Mouse (Mus musculus): Measurements from ENCODE around the gene Cab39. TPM values are rescaled to one million over a fixed set of nuclear protein-coding genes. Genes with fewer than 3 reads are reported as not detected.

Cab39 gene
- polyA plus RNA-seq (2015; fragmentation: Nextera tagmentation; extraction: Ambion mirVana): 42.3 and 47.9 TPM in 2 replicates

- no peaks in the 10 kb centered on the region for H3K9me3 ChIP-seq (ENCODE audit: control insufficient read depth, low read length)
- peak; percentile 98 for ATAC-seq
- under 1% methylated on average over 103 of the region's 118 CpGs for WGBS
- peak within 1 kb of the TSS; percentile 59 for H3K4me2 ChIP-seq (ENCODE audit: low read length)
- H3K4me3 ChIP-seq (ENCODE audit: low read length): peak within 1 kb of the TSS; percentile 63
- no peaks in the 10 kb centered on the region for H3K27me3 ChIP-seq (replicated peaks; ENCODE audit: control insufficient read depth, insufficient read depth, low read length)
- H3K4me1 ChIP-seq (ENCODE audit: control insufficient read depth, insufficient read depth, low read depth, low read length): peaks cover 11% of the 10 kb centered on the region
- H3K36me3 ChIP-seq (ENCODE audit: control insufficient read depth, insufficient read depth, low read length): no peaks in the 10 kb centered on the region
- peak within 1 kb of the TSS; percentile 91 for H3K27ac ChIP-seq (ENCODE audit: low read depth, low read length)
- H3K9ac ChIP-seq (ENCODE audit: low read depth, low read length): peak within 1 kb of the TSS; percentile 82
Observed at GRCm38 (mm10) chr1:85793208-85794105, at the start of gene Cab39. TSS of gene Cab39 (plus strand) at chr1:85793441.

- no peaks in the 10 kb centered on the region for H3K36me3 ChIP-seq (ENCODE audit: control insufficient read depth, insufficient read depth, low read length)
- H3K9me3 ChIP-seq (ENCODE audit: control insufficient read depth, low read length): no peaks in the 10 kb centered on the region
- no peak overlapping the region for H3K9ac ChIP-seq (ENCODE audit: low read depth, low read length)
- H3K4me1 ChIP-seq (ENCODE audit: control insufficient read depth, insufficient read depth, low read depth, low read length): peaks cover 4% of the 10 kb centered on the region
- H3K27ac ChIP-seq (ENCODE audit: low read depth, low read length): no peak overlapping the region
- H3K27me3 ChIP-seq (replicated peaks; ENCODE audit: control insufficient read depth, insufficient read depth, low read length): no peaks in the 10 kb centered on the region
- ATAC-seq: no peak
- no peak overlapping the region for H3K4me2 ChIP-seq (ENCODE audit: low read length)
- H3K4me3 ChIP-seq (ENCODE audit: low read length): no peak overlapping the region
- 92% methylated on average over 3 of the region's 3 CpGs for WGBS
Observed at GRCm38 (mm10) chr1:85744539-85744938, 48.7 kb upstream of the Cab39 start.

DNA sequence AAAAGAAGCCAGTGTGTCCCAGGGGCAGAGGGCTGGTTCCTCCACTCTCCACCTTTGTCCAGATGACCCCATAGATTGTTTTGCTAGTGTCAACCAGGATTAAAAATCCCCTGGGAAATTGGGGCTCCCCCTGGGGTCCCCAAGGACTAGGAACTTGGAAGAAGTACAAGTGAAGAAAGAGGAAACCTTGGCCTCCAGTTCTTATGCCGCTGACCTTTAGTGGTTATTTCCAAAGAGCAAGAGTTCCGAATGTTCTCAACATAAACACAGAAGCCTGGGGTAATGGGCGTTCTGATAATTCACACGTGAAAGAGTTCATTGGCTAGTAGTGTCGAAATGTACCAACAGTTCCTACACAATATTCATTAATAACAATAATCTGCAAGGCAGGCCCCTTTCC, 46.7 kb upstream of the Cab39 start:
- no peak overlapping the region for H3K27ac ChIP-seq (ENCODE audit: low read depth, low read length)
- no peak overlapping the region for H3K4me3 ChIP-seq (ENCODE audit: low read length)
- H3K27me3 ChIP-seq (replicated peaks; ENCODE audit: control insufficient read depth, insufficient read depth, low read length): no peaks in the 10 kb centered on the region
- no peak for ATAC-seq
- H3K9me3 ChIP-seq (ENCODE audit: control insufficient read depth, low read length): no peaks in the 10 kb centered on the region
- H3K9ac ChIP-seq (ENCODE audit: low read depth, low read length): no peak overlapping the region
- 90% methylated on average over 5 of the region's 5 CpGs for WGBS
- peaks cover 4% of the 10 kb centered on the region for H3K4me1 ChIP-seq (ENCODE audit: control insufficient read depth, insufficient read depth, low read depth, low read length)
- H3K4me2 ChIP-seq (ENCODE audit: low read length): no peak overlapping the region
- no peaks in the 10 kb centered on the region for H3K36me3 ChIP-seq (ENCODE audit: control insufficient read depth, insufficient read depth, low read length)

- WGBS: 54% methylated on average over 2 of the region's 2 CpGs
- no peak overlapping the region for H3K27ac ChIP-seq (ENCODE audit: low read depth, low read length)
- no peak for ATAC-seq
- no peaks in the 10 kb centered on the region for H3K36me3 ChIP-seq (ENCODE audit: control insufficient read depth, insufficient read depth, low read length)
- H3K4me1 ChIP-seq (ENCODE audit: control insufficient read depth, insufficient read depth, low read depth, low read length): no peaks in the 10 kb centered on the region
- no peak overlapping the region for H3K4me3 ChIP-seq (ENCODE audit: low read length)
- H3K4me2 ChIP-seq (ENCODE audit: low read length): no peak overlapping the region
- H3K9ac ChIP-seq (ENCODE audit: low read depth, low read length): no peak overlapping the region
- no peaks in the 10 kb centered on the region for H3K27me3 ChIP-seq (replicated peaks; ENCODE audit: control insufficient read depth, insufficient read depth, low read length)
- no peaks in the 10 kb centered on the region for H3K9me3 ChIP-seq (ENCODE audit: control insufficient read depth, low read length)
Observed at GRCm38 (mm10) chr1:85749829-85750228, 43.4 kb upstream of the Cab39 start.

- Histone ChIP-seq H3K4me2 (ENCODE audit: low read length) (no peak overlapping the region), H3K36me3 (ENCODE audit: control insufficient read depth, insufficient read depth, low read length) (no peaks in the 10 kb centered on the region), H3K9me3 (ENCODE audit: control insufficient read depth, low read length) (no peaks in the 10 kb centered on the region), H3K4me1 (ENCODE audit: control insufficient read depth, insufficient read depth, low read depth, low read length) (no peaks in the 10 kb centered on the region), H3K9ac (ENCODE audit: low read depth, low read length) (no peak overlapping the region), H3K27me3 (replicated peaks; ENCODE audit: control insufficient read depth, insufficient read depth, low read length) (no peaks in the 10 kb centered on the region), H3K4me3 (ENCODE audit: low read length) (no peak overlapping the region), H3K27ac (ENCODE audit: low read depth, low read length) (no peak overlapping the region)
- WGBS: 86% methylated on average over 4 of the region's 4 CpGs
- no peak for ATAC-seq
Observed at GRCm38 (mm10) chr1:85750650-85751049, 42.6 kb upstream of the Cab39 start.

DNA sequence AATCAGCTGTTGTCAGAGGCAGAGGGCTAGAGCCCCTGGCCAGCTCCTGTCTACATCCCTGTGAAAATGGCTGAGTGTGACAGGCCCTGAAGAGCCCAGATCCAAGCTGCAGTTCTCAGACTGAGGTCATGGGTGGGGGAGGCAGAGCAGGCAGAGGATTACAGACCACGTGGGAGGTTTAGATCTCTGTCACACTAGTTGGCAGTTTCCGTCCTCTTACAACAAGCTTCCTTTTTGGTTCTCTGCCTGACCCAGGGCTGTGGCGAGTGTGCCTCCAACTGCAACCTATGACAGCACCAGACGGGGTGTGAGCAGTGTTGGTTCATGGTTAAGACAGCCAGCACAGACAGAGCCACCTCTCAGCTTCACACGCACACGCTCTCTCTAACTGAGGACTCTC, 41.7 kb upstream of the Cab39 start:
- H3K4me1 ChIP-seq (ENCODE audit: control insufficient read depth, insufficient read depth, low read depth, low read length): no peaks in the 10 kb centered on the region
- WGBS: 65% methylated on average over 6 of the region's 6 CpGs
- ATAC-seq: peak; percentile 56; the same call in 1 of the 2 replicates
- no peak overlapping the region for H3K4me3 ChIP-seq (ENCODE audit: low read length)
- no peaks in the 10 kb centered on the region for H3K9me3 ChIP-seq (ENCODE audit: control insufficient read depth, low read length)
- H3K36me3 ChIP-seq (ENCODE audit: control insufficient read depth, insufficient read depth, low read length): no peaks in the 10 kb centered on the region
- H3K9ac ChIP-seq (ENCODE audit: low read depth, low read length): no peak overlapping the region
- H3K27ac ChIP-seq (ENCODE audit: low read depth, low read length): no peak overlapping the region
- H3K4me2 ChIP-seq (ENCODE audit: low read length): no peak overlapping the region
- no peaks in the 10 kb centered on the region for H3K27me3 ChIP-seq (replicated peaks; ENCODE audit: control insufficient read depth, insufficient read depth, low read length)

DNA sequence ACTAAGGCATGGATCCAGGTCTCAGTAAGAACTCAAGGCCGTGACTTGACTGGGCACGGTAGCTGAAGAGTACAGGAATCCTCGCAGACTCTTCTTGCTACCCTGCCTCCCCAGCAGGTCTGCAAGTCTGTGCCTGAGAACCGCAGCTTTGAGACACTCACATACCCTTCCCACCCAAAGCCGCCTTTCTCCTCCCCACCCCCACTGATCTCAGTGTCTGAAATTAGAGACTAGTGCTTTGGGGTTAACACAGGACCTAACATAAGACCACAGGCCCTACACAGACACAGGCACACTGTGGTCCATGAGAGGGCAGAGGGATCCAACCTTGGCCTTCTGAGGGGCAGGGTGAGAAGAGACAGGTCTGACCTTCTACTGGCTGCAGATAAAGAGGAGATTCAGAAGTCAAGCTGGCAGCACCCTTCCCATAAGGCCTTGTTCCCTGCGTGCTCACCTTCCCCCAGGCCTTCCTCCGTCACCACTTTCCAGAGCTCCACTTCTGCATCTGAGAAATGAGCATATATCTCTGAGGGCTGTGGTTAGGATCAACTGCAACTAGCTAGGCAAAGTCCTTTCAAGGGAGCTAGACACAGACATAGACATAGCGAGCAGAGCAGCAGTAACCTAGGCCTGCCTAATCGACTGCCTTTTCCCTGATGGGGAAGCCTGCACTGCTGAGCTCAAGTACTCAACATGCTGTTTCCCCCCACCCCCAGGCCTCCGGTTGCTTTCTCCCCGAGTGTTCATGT, 41.1 kb upstream of the Cab39 start:
- H3K4me2 ChIP-seq (ENCODE audit: low read length): no peak overlapping the region
- no peaks in the 10 kb centered on the region for H3K36me3 ChIP-seq (ENCODE audit: control insufficient read depth, insufficient read depth, low read length)
- no peak overlapping the region for H3K4me3 ChIP-seq (ENCODE audit: low read length)
- H3K4me1 ChIP-seq (ENCODE audit: control insufficient read depth, insufficient read depth, low read depth, low read length): no peaks in the 10 kb centered on the region
- WGBS: 86% methylated on average over 11 of the region's 11 CpGs
- no peak for ATAC-seq
- no peaks in the 10 kb centered on the region for H3K9me3 ChIP-seq (ENCODE audit: control insufficient read depth, low read length)
- no peak overlapping the region for H3K27ac ChIP-seq (ENCODE audit: low read depth, low read length)
- H3K27me3 ChIP-seq (replicated peaks; ENCODE audit: control insufficient read depth, insufficient read depth, low read length): no peaks in the 10 kb centered on the region
- H3K9ac ChIP-seq (ENCODE audit: low read depth, low read length): no peak overlapping the region

GRCm38 (mm10) chr1:85757531-85758230, 35.6 kb upstream of the Cab39 start:
- H3K36me3 ChIP-seq (ENCODE audit: control insufficient read depth, insufficient read depth, low read length): no peaks in the 10 kb centered on the region
- no peaks in the 10 kb centered on the region for H3K9me3 ChIP-seq (ENCODE audit: control insufficient read depth, low read length)
- no peaks in the 10 kb centered on the region for H3K4me1 ChIP-seq (ENCODE audit: control insufficient read depth, insufficient read depth, low read depth, low read length)
- no peak overlapping the region for H3K4me2 ChIP-seq (ENCODE audit: low read length)
- ATAC-seq: no peak
- H3K4me3 ChIP-seq (ENCODE audit: low read length): no peak overlapping the region
- H3K27me3 ChIP-seq (replicated peaks; ENCODE audit: control insufficient read depth, insufficient read depth, low read length): no peaks in the 10 kb centered on the region
- 85% methylated on average over 6 of the region's 6 CpGs for WGBS
- no peak overlapping the region for H3K27ac ChIP-seq (ENCODE audit: low read depth, low read length)
- H3K9ac ChIP-seq (ENCODE audit: low read depth, low read length): no peak overlapping the region

Data from hindbrain, embryonic 16.5 days (tissue).